In the genomic region with DNA sequence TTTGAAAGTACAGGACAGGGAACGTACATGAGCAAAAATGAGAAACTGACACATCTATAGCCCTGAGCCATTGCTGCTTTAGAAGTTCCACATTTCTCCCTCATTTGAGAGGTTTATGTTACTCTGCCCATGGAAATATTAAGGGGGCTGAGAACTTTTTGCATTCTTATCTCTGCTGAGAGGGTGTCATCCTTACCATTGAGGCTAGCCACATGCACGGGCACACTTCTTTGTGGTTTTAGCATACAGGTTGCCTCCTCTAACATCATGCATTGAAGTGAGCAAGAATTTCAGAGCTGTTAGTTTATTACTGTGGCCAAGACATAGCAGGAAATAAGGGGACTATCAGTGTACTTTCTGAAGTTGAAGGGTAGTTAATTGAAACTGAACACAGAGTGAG, we compare ENCODE assay signal across 29 mouse cellular contexts. TPM values are rescaled to one million over a fixed set of nuclear protein-coding genes. Genes with fewer than 3 reads are reported as not detected.
A peak's percentile ranks its signal among the peaks of the same experiment; 100 is the strongest.
DNase-seq lines count a peak whose midpoint lies in the region; ATAC-seq and TF ChIP-seq lines count a peak whose summit lies in the region.
"Had no signal": no experiment of that assay in that cellular context is flagged by ENCODE, and none has a peak within 500 bp of the region (broad histone marks: within the 10 kb centered on the region; RNA-seq: fewer than 3 reads in every experiment).

No protein-coding gene starts in this region.

- no peak overlapping the region for H3K4me3 ChIP-seq in cerebellum, adult 2 months (replicated peaks; ENCODE audit: insufficient read depth, low read depth, low read length)
- H3K4me3 ChIP-seq: embryonic facial prominence, embryonic 13.5 days; embryonic facial prominence, embryonic 15.5 days; erythroblast, embryonic 14.5 days; forebrain, embryonic 10.5 days; forebrain, embryonic 12.5 days had no signal

- ATAC-seq in common myeloid progenitor, adult 5-6 weeks (replicated peaks; ENCODE audit: low read depth, poor library complexity, severe bottlenecking): peak; percentile 85
- ATAC-seq in megakaryocyte progenitor cell, adult 5-6 weeks (replicated peaks; ENCODE audit: poor library complexity): peak; percentile 71
- ATAC-seq: forebrain, embryonic 14.5 days; forebrain, embryonic 16.5 days had no signal

- DNase-seq in 416B (ENCODE audit: low read depth): peak; percentile 59
- no peak for DNase-seq in frontal cortex, postnatal 36 days (ENCODE audit: low spot score in 2 of 2)
- DNase-seq in cerebellum, adult 2 months: no peak
- DNase-seq in heart, adult 11 months: no peak
- DNase-seq: adrenal gland, adult 2 months; adrenal gland, postnatal 10 days; adrenal gland, postnatal 25 days; cerebellum, adult 11 months; cerebellum, adult 18-20 months; cerebellum, adult 9-10 months; cerebellum, postnatal 10 days; cerebellum, postnatal 25 days; embryo, embryonic 11 days had no signal

- H3K4me1 ChIP-seq in cerebellum, adult 2 months (ENCODE audit: control insufficient read depth, insufficient read depth, low read length): no peaks in the 10 kb centered on the region
- H3K4me1 ChIP-seq: embryonic facial prominence, embryonic 13.5 days; embryonic facial prominence, embryonic 15.5 days; forebrain, embryonic 10.5 days; forebrain, embryonic 12.5 days had no signal

- no peak overlapping the region for H3K27ac ChIP-seq in cerebellum, adult 2 months (ENCODE audit: insufficient read depth, low read length)
- H3K27ac ChIP-seq: embryonic facial prominence, embryonic 13.5 days; embryonic facial prominence, embryonic 15.5 days; forebrain, embryonic 10.5 days; forebrain, embryonic 12.5 days had no signal

- 86% methylated on average over 2 of the region's 2 CpGs for WGBS in cerebellum, adult 2 months

- TF ChIP-seq POLR2A in cerebellum, adult 2 months (IDR thresholded peaks at IDR 0.05; ENCODE audit: borderline replicate concordance, insufficient read depth, low read length): no peak

- no peak for TF ChIP-seq CTCF in cerebellum, adult 2 months (IDR thresholded peaks at IDR 0.05; ENCODE audit: borderline replicate concordance, insufficient read depth, low read depth, low read length)

- no peaks in the 10 kb centered on the region for H3K27me3 ChIP-seq in cerebellum, adult 2 months (ENCODE audit: control insufficient read depth, insufficient read depth, low read length)
- H3K27me3 ChIP-seq: CH12.LX; embryonic facial prominence, embryonic 13.5 days; embryonic facial prominence, embryonic 15.5 days; forebrain, embryonic 12.5 days had no signal

RNA-seq across cellular contexts. Expression of gene Klra1, which starts 32.5 kb away (rescaled TPM):
- total RNA-seq in common myeloid progenitor, adult 5-6 weeks (2017): 0.27 and 0.68 TPM in 2 replicates
- not detected in 2 replicates for total RNA-seq in megakaryocyte progenitor cell, adult 5-6 weeks (2015)
- total RNA-seq in megakaryocyte progenitor cell, adult 5-6 weeks (2017): not detected in 2 replicates
- polyA plus RNA-seq in cerebellum, adult 2 months (2012; rRNA removed): not detected in 2 replicates
- total RNA-seq: adrenal gland, adult 2 months; adrenal gland, postnatal 10 days; adrenal gland, postnatal 25 days; adrenal gland, postnatal 4 days; CH12.LX had no signal
- polyA plus RNA-seq: adrenal gland, adult 2 months; brain, embryonic 14.5 days; C2C12; embryonic facial prominence, embryonic 11.5 days; embryonic facial prominence, embryonic 13.5 days; embryonic facial prominence, embryonic 15.5 days; erythroblast, embryonic 14.5 days; forebrain, embryonic 10.5 days; forebrain, embryonic 12.5 days; forebrain, embryonic 14.5 days; forebrain, embryonic 16.5 days; frontal cortex, adult 2 months; G1E had no signal
